Mouse (Mus musculus) forebrain, embryonic 14.5 days (tissue): ENCODE results near the gene Gm10638. TPM values are rescaled to one million over a fixed set of nuclear protein-coding genes. Genes with fewer than 3 reads are reported as not detected.

Experiments
- ATAC-seq: fragments of 200-750 bp; cut with Nextera tagmentation; 2 replicates; pipeline ENCODE4 v1.8.0; 2017; ENCODE audit warnings: mild to moderate bottlenecking, moderate library complexity
- DNase-seq: peaks from one replicate; pipeline ENCODE4 v3.0.0-alpha.2; 2015; ENCODE audit warnings: low spot score
- H3K27ac ChIP-seq: fragments of 300-500 bp; sonication (generic); 2 replicates; pipeline ENCODE4 v1.5.1; 2014; ENCODE audit warnings: low read depth, mild to moderate bottlenecking, control low read depth, low read length, moderate library complexity
- H3K27me3 ChIP-seq: fragments of 300-500 bp; sonication (generic); replicated peaks from 2 replicates; pipeline ENCODE4 v1.6.1; 2014; ENCODE audit warnings: low read length, control low read depth, mixed read lengths; ENCODE audit not compliant: control insufficient read depth, insufficient read depth
- H3K36me3 ChIP-seq: fragments of 300-500 bp; sonication (generic); 2 replicates; pipeline ENCODE4 v1.6.1; 2014; ENCODE audit warnings: low read length, control low read depth; ENCODE audit not compliant: control insufficient read depth, insufficient read depth
- H3K4me1 ChIP-seq: fragments of 300-500 bp; sonication (generic); 2 replicates; pipeline ENCODE4 v1.6.1; 2014; ENCODE audit warnings: antibody characterized with exemption, low read length, control low read depth; ENCODE audit not compliant: control insufficient read depth, insufficient read depth
- H3K4me2 ChIP-seq: fragments of 300-500 bp; sonication (generic); 2 replicates; pipeline ENCODE4 v1.6.1; 2014; ENCODE audit warnings: mild to moderate bottlenecking, control low read depth, low read length
- H3K4me3 ChIP-seq: fragments of 300-500 bp; sonication (generic); 2 replicates; pipeline ENCODE4 v1.5.1; 2014; ENCODE audit warnings: low read depth, low read length, control low read depth
- H3K9ac ChIP-seq: fragments of 300-500 bp; sonication (generic); 2 replicates; pipeline ENCODE4 v1.6.1; 2014; ENCODE audit warnings: mild to moderate bottlenecking, low read length, control low read depth, moderate library complexity
- H3K9me3 ChIP-seq: fragments of 300-500 bp; sonication (generic); replicated peaks from 2 replicates; pipeline ENCODE4 v1.6.1; 2016; ENCODE audit warnings: low read length, control low read depth, mixed read lengths; ENCODE audit not compliant: control insufficient read depth
- WGBS: fragments of 180-500 bp; shearing (Covaris S2); extraction: QIAGEN DNeasy Blood & Tissue Kit; methylation state at CpG from one replicate; pipeline ENCODE4 v1.1.7; 2014; 5-methylcytosine and 5-hydroxymethylcytosine counted together
- polyA plus RNA-seq: library from polyadenylated mRNA; unstranded; fragments of >200 nt; fragmentation: Nextera tagmentation; extraction: Ambion mirVana; gene quantifications from 2 replicates; pipeline ENCODE4 v1.2.1, GENCODE M21; 2014

The Gm10638 gene
- polyA plus RNA-seq, 1 experiment from 2014 or later = 6.0 TPM

DNA sequence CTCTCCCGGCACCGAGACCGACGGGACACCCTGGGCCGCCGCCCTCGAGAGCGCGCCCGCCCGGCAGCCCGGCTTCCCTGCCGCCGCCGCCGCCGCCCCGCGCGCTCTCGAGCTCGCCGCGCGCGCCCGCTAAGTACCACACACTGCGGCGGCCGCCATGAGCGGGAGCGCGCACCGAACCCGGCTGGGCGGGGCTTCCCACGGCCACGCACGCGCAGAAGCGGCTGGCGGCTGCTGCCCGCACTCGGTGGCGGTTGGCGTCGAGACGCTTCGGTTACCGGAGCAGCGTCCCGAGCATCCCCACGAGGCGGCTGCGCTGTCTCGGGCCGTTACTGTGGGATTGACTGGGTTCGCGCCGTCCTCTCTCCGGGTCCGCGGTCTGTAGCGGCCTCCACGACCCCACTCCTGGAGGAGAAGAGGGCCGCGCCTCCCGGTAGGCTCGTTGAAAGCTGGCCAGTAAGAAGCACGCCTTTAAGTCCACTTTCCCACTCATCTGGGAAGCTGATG, 489 bp downstream of the Gm10638 start:
- ATAC-seq = peak; percentile 86
- H3K4me3 ChIP-seq = peak overlapping the region; percentile 93

DNA sequence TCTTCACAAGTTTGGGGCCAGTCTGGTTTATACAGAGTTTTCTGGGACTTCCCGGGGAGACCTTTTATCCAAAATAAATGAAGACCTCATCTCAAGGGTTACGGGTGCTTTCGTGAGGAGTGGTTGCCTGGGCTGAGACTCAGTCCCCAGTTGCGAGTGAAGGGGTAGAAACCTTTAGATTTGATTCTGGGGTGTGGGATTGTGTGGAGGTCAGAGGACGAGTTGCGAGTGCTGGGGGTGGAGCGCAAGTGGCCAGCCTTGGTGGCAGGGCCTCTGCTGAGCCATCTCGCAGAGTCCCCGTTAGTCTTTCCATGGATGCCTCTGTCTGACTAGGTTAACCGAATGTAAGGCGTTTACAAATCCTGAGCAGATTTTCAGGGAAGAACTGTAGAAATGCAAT, 1.0 kb downstream of the Gm10638 start:
- 2% methylated on average over 11 of the region's 11 CpGs for WGBS
- Histone ChIP-seq H3K9me3 (no peaks in the 10 kb centered on the region), H3K4me2 (peak overlapping the region; percentile 69), H3K27ac (no peak overlapping the region), H3K4me3 (peak overlapping the region; percentile 93), H3K27me3 (no peaks in the 10 kb centered on the region), H3K9ac (peak overlapping the region; percentile 99), H3K36me3 (no peaks in the 10 kb centered on the region), H3K4me1 (peaks cover 25% of the 10 kb centered on the region; the same call in 1 of the 2 replicates)
- ATAC-seq (peak; percentile 4; the same call in 1 of the 2 replicates), DNase-seq (no peak)

More for the DNA sequence above, 489 bp downstream of the Gm10638 start:
- H3K27me3 ChIP-seq = no peaks in the 10 kb centered on the region
- under 1% methylated on average over 58 of the region's 70 CpGs for WGBS
- peak overlapping the region; percentile 99 for H3K9ac ChIP-seq
- peak; percentile 95 for DNase-seq
- H3K36me3 ChIP-seq = no peaks in the 10 kb centered on the region
- H3K27ac ChIP-seq = peak overlapping the region; percentile 98
- no peaks in the 10 kb centered on the region for H3K9me3 ChIP-seq
- peaks cover 25% of the 10 kb centered on the region; the same call in 1 of the 2 replicates for H3K4me1 ChIP-seq
- peak overlapping the region; percentile 69 for H3K4me2 ChIP-seq

- no peaks in the 10 kb centered on the region for H3K36me3 ChIP-seq
- ATAC-seq = no peak
- no peak overlapping the region for H3K27ac ChIP-seq
- H3K4me3 ChIP-seq = no peak overlapping the region
- H3K9me3 ChIP-seq = no peaks in the 10 kb centered on the region
- H3K4me2 ChIP-seq = no peak overlapping the region
- no peak overlapping the region for H3K9ac ChIP-seq
- 0 out of 2 replicates have a peak, but pooled peaks cover 4% of the 10 kb centered on the region for H3K4me1 ChIP-seq
- no peaks in the 10 kb centered on the region for H3K27me3 ChIP-seq
- 65% methylated on average over 2 of the region's 2 CpGs for WGBS
- no peak for DNase-seq
These were observed 4.3 kb downstream of the Gm10638 start for GRCm38 (mm10) chr8:86749842-86750241.

DNA sequence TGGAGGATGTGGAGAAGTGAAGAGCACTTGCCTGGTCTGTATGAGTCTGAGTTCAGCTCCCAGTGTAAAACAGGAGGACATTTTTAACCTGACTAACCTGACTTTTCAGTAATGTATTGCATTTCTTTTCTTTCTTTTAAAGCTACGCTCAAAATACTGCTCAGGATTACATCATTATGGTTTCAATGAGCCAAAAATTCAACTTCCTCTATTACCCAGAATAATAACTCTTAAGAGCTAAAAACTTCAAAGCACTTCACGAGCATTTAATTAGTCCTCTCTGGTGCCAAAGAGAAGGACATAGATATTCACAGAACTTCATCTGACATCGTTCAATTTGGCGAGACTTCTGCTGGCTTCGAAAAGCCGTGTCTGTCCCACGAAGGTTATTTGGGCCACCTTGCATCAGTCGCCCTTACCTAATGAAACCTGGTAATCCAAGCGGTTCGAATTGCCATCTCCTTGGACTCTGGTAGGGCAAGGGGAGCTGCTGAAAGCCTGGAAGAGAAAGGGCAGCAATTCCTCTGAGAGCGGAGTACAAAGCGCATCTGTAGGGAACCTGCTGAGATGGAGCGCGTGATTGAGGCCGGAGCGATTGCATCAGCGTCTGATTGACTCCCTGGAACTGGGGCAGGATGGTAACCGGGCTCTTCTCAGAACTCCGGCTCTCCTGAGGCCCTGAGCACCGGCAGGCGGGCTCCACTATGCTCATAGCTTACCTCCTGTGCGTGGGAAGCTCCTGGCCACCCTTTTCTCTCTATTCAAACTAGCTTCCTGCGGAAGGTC, 11.6 kb downstream of the Gm10638 start:
- Histone ChIP-seq H3K36me3 (no peaks in the 10 kb centered on the region), H3K4me2 (peak overlapping the region; percentile 45), H3K27ac (no peak overlapping the region), H3K9ac (peak overlapping the region; percentile 29; the same call in 1 of the 2 replicates), H3K27me3 (no peaks in the 10 kb centered on the region), H3K9me3 (no peaks in the 10 kb centered on the region), H3K4me1 (peaks cover 6% of the 10 kb centered on the region), H3K4me3 (no peak overlapping the region)
- peak; percentile 62 for DNase-seq
- 6% methylated on average over 23 of the region's 23 CpGs for WGBS
- 0 out of 2 replicates have a peak, but pooled peaks have one; percentile 34 for ATAC-seq

DNA sequence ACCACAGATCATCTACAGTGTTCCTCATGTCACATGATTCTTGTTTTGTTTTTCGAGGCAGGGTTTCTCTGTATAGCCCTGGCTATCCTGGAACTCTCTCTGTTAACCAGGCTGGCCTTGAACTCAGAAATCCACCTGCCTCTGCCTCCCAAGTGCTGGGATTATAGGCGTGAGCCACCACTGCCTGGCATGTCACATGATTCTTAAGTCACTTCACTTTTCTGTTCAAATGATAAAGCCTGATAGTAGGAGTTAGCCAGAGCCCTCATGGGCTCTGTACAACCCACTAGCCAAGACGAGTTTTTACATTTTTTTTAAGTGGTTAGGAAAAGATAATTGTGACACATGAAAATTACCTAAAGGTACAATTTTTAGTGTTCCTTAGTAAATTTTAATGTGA, 13.2 kb downstream of the Gm10638 start:
- WGBS = 88% methylated on average over 3 of the region's 3 CpGs
- DNase-seq (no peak), ATAC-seq (no peak)
- H3K9me3 ChIP-seq = no peaks in the 10 kb centered on the region
- no peak overlapping the region for H3K4me3 ChIP-seq
- H3K9ac ChIP-seq = no peak overlapping the region
- no peaks in the 10 kb centered on the region for H3K27me3 ChIP-seq
- H3K4me2 ChIP-seq = no peak overlapping the region
- H3K4me1 ChIP-seq = peaks cover 6% of the 10 kb centered on the region
- no peaks in the 10 kb centered on the region for H3K36me3 ChIP-seq
- H3K27ac ChIP-seq = no peak overlapping the region

GRCm38 (mm10) chr8:86759090-86759491, 13.6 kb downstream of the Gm10638 start:
- WGBS = 64% methylated on average over 4 of the region's 4 CpGs
- no peak for DNase-seq
- ATAC-seq = no peak
- H3K4me2 ChIP-seq = no peak overlapping the region
- H3K4me1 ChIP-seq = peaks cover 6% of the 10 kb centered on the region
- no peaks in the 10 kb centered on the region for H3K36me3 ChIP-seq
- H3K9me3 ChIP-seq = no peaks in the 10 kb centered on the region
- no peaks in the 10 kb centered on the region for H3K27me3 ChIP-seq
- H3K4me3 ChIP-seq = no peak overlapping the region
- H3K9ac ChIP-seq = no peak overlapping the region
- H3K27ac ChIP-seq = no peak overlapping the region

DNA sequence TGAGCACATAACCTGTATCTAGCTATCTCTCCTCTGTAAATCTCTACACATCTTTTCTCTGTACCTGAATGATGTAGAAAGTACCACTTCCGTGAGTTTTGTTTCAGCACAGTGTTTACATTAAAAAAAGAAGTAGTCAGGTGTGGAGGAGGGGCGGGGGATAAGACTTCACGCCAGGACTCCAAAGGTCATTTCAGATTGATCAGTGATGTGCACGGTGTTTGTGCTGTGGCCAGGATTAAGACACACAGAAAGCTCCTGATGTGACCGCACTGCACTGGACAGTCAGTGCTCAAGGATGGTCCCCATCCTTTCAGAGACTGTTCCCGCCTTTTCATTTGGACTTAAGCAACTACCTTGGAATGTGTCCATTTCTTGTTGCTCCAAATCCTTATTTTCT, 15.2 kb downstream of the Gm10638 start:
- H3K27me3 ChIP-seq = no peaks in the 10 kb centered on the region
- no peaks in the 10 kb centered on the region for H3K9me3 ChIP-seq
- H3K27ac ChIP-seq = no peak overlapping the region
- no peaks in the 10 kb centered on the region for H3K36me3 ChIP-seq
- ATAC-seq = no peak
- no peak overlapping the region for H3K4me3 ChIP-seq
- peaks cover 6% of the 10 kb centered on the region for H3K4me1 ChIP-seq
- H3K9ac ChIP-seq = no peak overlapping the region
- 48% methylated on average over 6 of the region's 6 CpGs for WGBS
- H3K4me2 ChIP-seq = no peak overlapping the region
- DNase-seq = no peak

- DNase-seq (no peak), ATAC-seq (no peak)
- H3K4me2 ChIP-seq = no peak overlapping the region
- H3K27ac ChIP-seq = no peak overlapping the region
- H3K9ac ChIP-seq = no peak overlapping the region
- WGBS = 52% methylated on average over 5 of the region's 5 CpGs
- H3K36me3 ChIP-seq = no peaks in the 10 kb centered on the region
- no peaks in the 10 kb centered on the region for H3K4me1 ChIP-seq
- no peak overlapping the region for H3K4me3 ChIP-seq
- no peaks in the 10 kb centered on the region for H3K9me3 ChIP-seq
- H3K27me3 ChIP-seq = no peaks in the 10 kb centered on the region
These were observed 17.3 kb downstream of the Gm10638 start for GRCm38 (mm10) chr8:86762806-86763205.

DNA sequence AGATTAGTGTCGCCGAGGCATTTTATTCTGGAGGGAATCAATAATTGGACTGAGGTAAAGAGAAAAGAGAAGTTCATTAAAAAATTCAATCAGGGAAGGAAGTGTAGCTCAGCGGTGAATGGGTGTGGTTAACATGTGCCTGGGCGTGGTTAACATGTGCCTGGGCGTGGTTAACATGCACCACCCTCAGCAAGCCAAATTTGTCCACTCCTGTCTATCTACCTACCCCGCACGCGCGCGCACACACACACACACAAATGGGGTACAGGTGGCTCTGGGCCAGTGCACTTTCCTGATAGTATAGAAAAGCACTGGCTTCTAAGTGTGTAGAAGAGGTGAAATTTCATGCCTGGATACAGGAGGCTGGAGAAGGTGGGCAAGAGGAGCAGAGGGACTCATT, 19.7 kb downstream of the Gm10638 start:
- Histone ChIP-seq H3K4me2 (no peak overlapping the region), H3K9me3 (no peaks in the 10 kb centered on the region), H3K27ac (no peak overlapping the region), H3K4me1 (no peaks in the 10 kb centered on the region), H3K9ac (no peak overlapping the region), H3K27me3 (no peaks in the 10 kb centered on the region), H3K4me3 (no peak overlapping the region), H3K36me3 (no peaks in the 10 kb centered on the region)
- ATAC-seq (no peak), DNase-seq (no peak)
- WGBS = 87% methylated on average over 10 of the region's 10 CpGs
